Mouse (Mus musculus): ENCODE measurements around the gene Acoxl.

- TF ChIP-seq FLI1 (IDR thresholded peaks at IDR 0.05; ENCODE audit: low read length): no peak
- no peak for TF ChIP-seq GATA1 (IDR thresholded peaks at IDR 0.05; ENCODE audit: borderline replicate concordance, low read length)
Measured at GRCm38 (mm10) chr2:127839425-127839824, 749 bp downstream of the Acoxl start.

Measured in megakaryocyte, embryonic 14.5 days (primary cell).